Mouse (Mus musculus) MEL-GATA-1-ER (cell line): ENCODE measurements around the gene Atn1.
"Not testable (repeated sequence)": the region's sequence is repeated elsewhere in the genome, so short reads cannot be mapped to it uniquely, and the experiment has no call there.

Experiments
- DNase-seq: peaks from one replicate; pipeline ENCODE4 v3.0.0-alpha.2; 2012; ENCODE audit warnings: low read depth; ENCODE audit errors: extremely low read depth

Atn1 gene

GRCm38 (mm10) chr6:124755831-124756595 is at the start of gene Atn1, which contains the start of gene Gm45234:
Gene Atn1 (minus strand): TSS chr6:124756524.
Gene Gm45234 (minus strand): TSS chr6:124756021.
- DNase-seq: no peak

GRCm38 (mm10) chr6:124805341-124806321 is 49.3 kb upstream of the Atn1 start:
- DNase-seq: peak; percentile 81

- no peak for DNase-seq
Observed at GRCm38 (mm10) chr6:124804341-124804740, 48.0 kb upstream of the Atn1 start.

GRCm38 (mm10) chr6:124803691-124804090 is 47.4 kb upstream of the Atn1 start:
- DNase-seq: not testable (repeated sequence)

GRCm38 (mm10) chr6:124803061-124803460 is 46.7 kb upstream of the Atn1 start:
- no peak for DNase-seq

GRCm38 (mm10) chr6:124802400-124802799 is 46.1 kb upstream of the Atn1 start:
- DNase-seq: not testable (repeated sequence)

- DNase-seq: no peak
Observed at GRCm38 (mm10) chr6:124796200-124796599, 39.9 kb upstream of the Atn1 start.

GRCm38 (mm10) chr6:124795781-124796180 is 39.5 kb upstream of the Atn1 start:
- DNase-seq: no peak

GRCm38 (mm10) chr6:124791911-124792310 is 35.6 kb upstream of the Atn1 start:
- DNase-seq: no peak

- DNase-seq: no peak
Observed at GRCm38 (mm10) chr6:124790121-124790520, 33.8 kb upstream of the Atn1 start.

- DNase-seq: no peak
Observed at GRCm38 (mm10) chr6:124789519-124789918, 33.2 kb upstream of the Atn1 start.

- no peak for DNase-seq
Observed at GRCm38 (mm10) chr6:124787722-124788121, 31.4 kb upstream of the Atn1 start.

GRCm38 (mm10) chr6:124786756-124787420 is 30.6 kb upstream of the Atn1 start:
- no peak for DNase-seq

- DNase-seq: no peak
Observed at GRCm38 (mm10) chr6:124782436-124782835, 26.1 kb upstream of the Atn1 start.

GRCm38 (mm10) chr6:124780917-124781316 is 24.6 kb upstream of the Atn1 start:
- no peak for DNase-seq

- no peak for DNase-seq
Observed at GRCm38 (mm10) chr6:124779984-124780416, 23.7 kb upstream of the Atn1 start.

- DNase-seq: no peak
Observed at GRCm38 (mm10) chr6:124779222-124779983, 23.1 kb upstream of the Atn1 start, which contains the start of gene Lrrc23. Gene Lrrc23 (minus strand): TSS chr6:124779727.

- no peak for DNase-seq
Observed at GRCm38 (mm10) chr6:124770511-124770910, 14.2 kb upstream of the Atn1 start.

GRCm38 (mm10) chr6:124770013-124770412 is 13.7 kb upstream of the Atn1 start:
- DNase-seq: no peak

GRCm38 (mm10) chr6:124769101-124769765 is 12.9 kb upstream of the Atn1 start, which contains the start of gene Eno2:
Gene Eno2 (minus strand): TSS chr6:124769673.
- DNase-seq: peak; percentile 25
